Mouse (Mus musculus) left cerebral cortex, postnatal 4 days (tissue): ENCODE data around the gene Aurkb. TPM values are rescaled to one million over a fixed set of nuclear protein-coding genes. Genes with fewer than 3 reads are reported as not detected.
A peak's percentile ranks its signal among the peaks of the same experiment; 100 is the strongest.
"Not testable (repeated sequence)": the region's sequence is repeated elsewhere in the genome, so short reads cannot be mapped to it uniquely, and the experiment has no call there.

Source experiments
- DNase-seq: peaks from one replicate; pipeline ENCODE4 v3.0.0-alpha.2; 2022
- intact Hi-C: fragments of 180-260 bp; cut with DNase I; formaldehyde crosslinking; loops from one replicate; pipeline ENCODE4 v1.15.1; 2025
- total RNA-seq, 2 experiments: library from RNA; stranded (reverse); gene quantifications; 2 replicates each; pipeline ENCODE4 v1.2.3; 2021

The Aurkb gene
- total RNA-seq, 2 experiments from 2014 or later: 8.2 to 10.0 TPM

DNA sequence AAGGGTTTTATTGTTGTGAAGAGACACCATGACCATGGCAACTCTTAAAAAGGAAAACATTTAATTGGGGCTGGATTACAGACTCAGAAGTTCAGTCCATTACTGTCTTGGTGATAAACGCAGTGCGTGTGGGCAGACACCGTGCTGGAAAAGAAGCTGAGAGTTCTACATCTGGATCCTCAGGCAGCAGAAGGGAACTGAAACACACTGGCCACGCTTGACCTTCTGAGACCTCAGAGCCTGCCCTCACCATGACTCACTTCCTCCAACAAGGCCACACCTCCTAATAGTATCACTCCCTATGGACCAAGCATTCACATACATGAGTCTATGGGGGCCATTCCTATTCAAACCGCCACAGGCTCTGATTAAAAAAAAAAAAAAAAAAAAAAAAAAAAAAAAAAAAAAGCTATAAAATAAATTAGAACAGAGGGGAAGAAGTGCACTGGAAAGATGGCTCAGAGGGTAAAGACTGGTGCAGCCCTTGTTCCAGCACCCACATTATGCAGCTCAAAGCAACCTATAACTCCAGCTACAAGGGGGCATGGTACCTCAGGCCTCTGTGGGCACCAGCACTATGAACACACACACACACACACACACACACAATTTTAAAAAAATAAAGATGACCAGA, 33.5 kb downstream of the Aurkb start:
- intact Hi-C loops: no loop called here
- DNase-seq: no peak

GRCm38 (mm10) chr11:69080102-69080854, 34.8 kb downstream of the Aurkb start:
- intact Hi-C loops: no loop called here
- no peak for DNase-seq

- DNase-seq: no peak
- intact Hi-C loops: no loop called here
Observed at GRCm38 (mm10) chr11:69080855-69081222, 35.4 kb downstream of the Aurkb start.

DNA sequence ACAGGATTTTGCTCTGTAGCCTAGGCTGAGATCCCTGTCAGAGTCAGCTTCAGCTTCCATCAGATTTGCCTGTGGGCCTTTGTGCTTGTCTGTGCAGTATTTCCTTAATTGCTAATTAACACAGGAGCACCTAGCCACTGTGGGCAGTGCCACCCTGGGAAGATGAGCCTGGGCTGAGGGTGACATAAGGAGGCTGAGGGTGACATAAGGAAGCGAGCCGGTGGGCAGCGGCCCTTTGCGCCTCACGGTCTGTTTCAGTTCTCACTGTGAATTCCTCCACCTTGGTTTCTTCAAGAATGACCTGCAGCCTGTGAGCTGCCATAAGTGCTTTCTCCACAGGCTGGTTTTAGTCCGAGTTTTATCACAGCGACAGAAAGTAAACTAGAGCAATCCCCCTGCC, 36.2 kb downstream of the Aurkb start:
- intact Hi-C loops: no loop called here
- DNase-seq: no peak

GRCm38 (mm10) chr11:69085608-69086007, 40.2 kb downstream of the Aurkb start:
- intact Hi-C loops: no loop called here

DNA sequence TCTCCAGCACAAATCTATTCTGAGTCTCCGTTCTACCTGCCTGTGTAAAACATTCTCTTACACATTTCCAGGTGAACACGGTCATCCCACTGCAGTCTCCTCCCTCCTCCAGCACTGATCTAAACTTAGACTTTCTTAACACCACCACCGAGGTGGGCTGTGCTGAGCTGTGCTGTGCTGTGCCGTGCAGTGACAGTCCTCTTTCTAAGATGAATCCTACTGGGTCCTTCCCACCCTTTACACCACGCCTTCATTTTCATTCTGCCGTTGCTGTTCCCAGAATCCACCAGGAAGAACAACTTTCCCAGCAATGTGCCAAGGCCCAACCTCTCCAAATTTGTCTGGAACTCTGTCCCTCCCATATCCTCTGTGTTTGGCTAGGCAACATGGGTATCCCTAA, 40.9 kb downstream of the Aurkb start:
- intact Hi-C loops: no loop called here
- no peak for DNase-seq

More at GRCm38 (mm10) chr11:69085608-69086007, 40.2 kb downstream of the Aurkb start:
- DNase-seq: no peak

DNA sequence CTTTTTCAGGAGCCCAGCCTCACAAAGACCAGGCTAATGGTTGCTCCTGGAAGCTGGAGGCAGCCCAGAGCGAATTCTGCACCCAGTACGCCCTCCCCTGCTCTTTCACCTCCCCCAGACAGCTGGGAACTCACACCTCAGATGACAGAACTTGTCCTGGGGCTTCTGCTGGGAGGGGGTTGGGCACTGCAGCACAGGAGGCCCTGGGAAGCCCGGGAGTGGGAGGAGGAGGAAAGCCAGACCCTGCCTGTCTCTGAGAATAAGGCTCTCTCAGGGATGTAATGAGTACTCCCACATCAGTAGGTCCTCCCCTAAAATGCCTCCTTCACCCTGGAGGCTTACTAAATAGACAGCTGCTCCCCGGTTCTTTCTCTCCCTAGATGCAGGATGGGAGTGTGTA, 41.6 kb downstream of the Aurkb start:
- DNase-seq: no peak
- intact Hi-C loops: no loop called here

DNA sequence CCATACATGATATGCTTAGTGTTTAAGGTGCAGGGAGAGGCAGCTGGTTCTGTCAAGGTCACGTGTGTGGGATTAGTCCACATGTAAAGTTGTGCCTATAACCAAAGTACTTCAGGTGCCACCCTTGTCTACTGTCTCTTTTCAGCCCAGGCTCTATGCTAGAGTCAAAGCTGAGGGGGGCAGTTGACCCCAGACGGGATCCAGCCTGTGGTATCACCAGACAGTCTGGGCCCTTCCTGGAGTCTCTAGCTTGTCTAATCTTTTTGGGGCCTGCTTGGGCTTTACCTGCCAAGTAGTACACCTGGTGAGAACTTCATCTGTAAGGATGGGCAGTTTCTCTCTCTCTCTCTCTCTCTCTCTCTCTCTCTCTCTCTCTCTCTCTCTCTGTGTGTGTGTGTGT, 42.1 kb downstream of the Aurkb start:
- DNase-seq: no peak
- intact Hi-C loops: no loop called here

DNA sequence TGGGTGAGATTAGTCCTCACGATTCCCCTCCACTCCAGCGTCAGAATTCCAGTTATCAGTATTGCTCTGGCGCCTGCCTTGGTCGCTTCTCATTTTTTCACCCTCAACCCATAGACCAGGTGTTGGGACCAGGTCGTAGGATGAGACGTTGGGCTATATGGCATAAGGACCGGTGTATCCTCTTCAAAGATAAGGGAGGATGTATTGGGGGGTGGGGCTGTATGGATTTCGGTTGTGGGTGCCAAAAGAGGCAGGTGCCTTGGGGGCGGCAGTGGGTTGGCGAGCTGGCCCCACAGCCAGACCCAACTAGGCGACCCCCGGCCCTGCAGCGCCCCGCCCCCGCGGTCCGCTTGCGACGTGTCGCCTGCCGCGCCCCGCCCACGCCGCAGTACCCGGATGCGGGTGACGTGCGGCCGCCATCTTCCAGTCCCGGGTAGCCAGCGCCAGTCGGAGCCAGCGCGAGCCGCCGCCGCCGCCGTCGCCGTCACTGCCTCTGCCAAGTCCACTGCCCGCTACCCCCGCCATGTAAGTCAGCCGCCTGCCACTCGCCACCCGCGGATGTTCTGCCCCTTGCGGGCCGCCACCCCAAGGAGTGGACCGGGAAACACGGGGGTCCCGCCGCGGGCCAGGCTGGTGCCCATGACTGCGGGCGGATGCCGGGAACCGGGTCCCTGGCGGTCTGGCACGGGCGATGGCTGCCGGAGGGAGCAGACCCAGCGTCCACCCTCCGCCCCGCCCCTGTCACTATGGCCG, 42.8 kb downstream of the Aurkb start, which contains the start of gene Vamp2:
Gene Vamp2 (plus strand): TSS at position 388 of the 753 bp plus-strand sequence.
- DNase-seq: peak; percentile 96
- intact Hi-C loops: no loop called here

- no peak for DNase-seq
- intact Hi-C loops: no loop called here
Observed at GRCm38 (mm10) chr11:69088856-69089615, 43.6 kb downstream of the Aurkb start.

DNA sequence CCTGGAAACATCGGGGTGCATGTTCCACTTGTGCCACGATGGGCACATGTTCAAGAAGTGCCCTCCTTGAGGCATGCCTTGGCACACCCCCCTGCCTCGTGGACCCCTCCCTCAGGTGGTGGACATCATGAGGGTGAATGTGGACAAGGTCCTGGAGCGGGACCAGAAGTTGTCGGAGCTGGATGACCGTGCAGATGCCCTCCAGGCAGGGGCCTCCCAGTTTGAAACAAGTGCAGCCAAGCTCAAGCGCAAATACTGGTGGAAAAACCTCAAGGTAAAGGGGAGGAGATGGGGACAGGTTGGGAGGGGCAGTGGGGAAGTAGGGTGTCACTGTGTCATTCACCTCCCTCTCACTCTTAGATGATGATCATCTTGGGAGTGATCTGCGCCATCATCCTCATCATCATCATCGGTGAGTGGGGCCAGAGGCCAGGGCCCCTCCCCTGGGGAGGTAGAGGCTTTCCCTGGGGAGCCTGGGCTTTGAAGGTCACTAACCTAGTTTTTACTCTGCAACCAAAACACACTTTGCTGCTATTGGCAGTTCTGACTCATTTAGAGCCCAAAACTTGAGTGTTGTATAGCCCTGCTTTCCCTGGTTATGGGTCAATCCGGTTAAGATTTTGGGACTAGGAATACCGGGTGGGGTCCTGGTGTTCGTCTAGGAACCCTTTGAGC, 44.3 kb downstream of the Aurkb start:
- intact Hi-C loops: no loop called here
- DNase-seq: no peak

- intact Hi-C loops: no loop called here
- DNase-seq: no peak
Observed at GRCm38 (mm10) chr11:69090367-69090766, 44.9 kb downstream of the Aurkb start.

DNA sequence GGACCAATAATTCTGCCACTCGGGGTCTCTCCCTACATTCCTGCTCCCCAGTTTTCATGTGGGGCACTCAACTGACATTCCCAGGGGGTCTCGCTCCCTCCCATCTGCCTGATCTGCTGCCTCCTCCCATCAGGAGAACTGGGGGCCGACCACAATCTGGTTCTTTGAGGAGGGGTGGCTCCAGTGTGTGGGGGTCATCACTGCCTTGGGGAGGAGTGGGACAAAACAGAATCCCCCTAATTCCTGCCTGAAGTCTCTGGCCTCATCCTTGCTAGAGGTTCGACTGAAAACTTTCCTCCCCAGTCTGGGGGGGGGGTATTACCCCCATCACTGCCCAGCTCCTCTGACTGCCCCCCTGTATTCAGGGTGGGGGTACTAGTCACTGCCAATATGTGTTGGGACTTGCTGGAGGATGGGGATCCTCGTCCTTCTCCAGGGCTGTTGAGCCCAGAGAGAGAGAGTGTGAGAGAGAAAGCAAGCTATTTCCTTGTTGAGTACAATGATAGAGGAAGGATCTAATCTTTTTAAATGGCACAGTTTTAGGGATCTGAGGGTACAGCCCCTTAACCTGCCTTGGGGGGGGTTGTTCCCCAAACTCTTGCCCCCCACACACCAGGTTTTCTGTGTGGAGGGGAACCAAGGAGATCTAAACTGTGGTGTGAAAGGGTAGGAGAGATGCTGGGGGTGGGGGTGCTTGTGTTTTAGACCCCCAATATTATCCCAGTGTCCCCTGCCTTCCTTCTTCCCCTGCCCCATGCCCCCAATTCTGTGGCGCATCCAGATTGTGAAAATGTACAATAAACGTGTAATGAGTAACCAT, 46.3 kb downstream of the Aurkb start:
- intact Hi-C loops: no loop called here
- no peak for DNase-seq

GRCm38 (mm10) chr11:69092386-69092751, 46.9 kb downstream of the Aurkb start:
- DNase-seq: peak; percentile 82

GRCm38 (mm10) chr11:69092871-69093270, 47.4 kb downstream of the Aurkb start:
- no peak for DNase-seq
- intact Hi-C loops: no loop called here

More at GRCm38 (mm10) chr11:69092386-69092751, 46.9 kb downstream of the Aurkb start:
- intact Hi-C loops: no loop called here

- DNase-seq, intact Hi-C loops: not testable (repeated sequence)
Observed at GRCm38 (mm10) chr11:69093856-69094255, 48.4 kb downstream of the Aurkb start.

DNA sequence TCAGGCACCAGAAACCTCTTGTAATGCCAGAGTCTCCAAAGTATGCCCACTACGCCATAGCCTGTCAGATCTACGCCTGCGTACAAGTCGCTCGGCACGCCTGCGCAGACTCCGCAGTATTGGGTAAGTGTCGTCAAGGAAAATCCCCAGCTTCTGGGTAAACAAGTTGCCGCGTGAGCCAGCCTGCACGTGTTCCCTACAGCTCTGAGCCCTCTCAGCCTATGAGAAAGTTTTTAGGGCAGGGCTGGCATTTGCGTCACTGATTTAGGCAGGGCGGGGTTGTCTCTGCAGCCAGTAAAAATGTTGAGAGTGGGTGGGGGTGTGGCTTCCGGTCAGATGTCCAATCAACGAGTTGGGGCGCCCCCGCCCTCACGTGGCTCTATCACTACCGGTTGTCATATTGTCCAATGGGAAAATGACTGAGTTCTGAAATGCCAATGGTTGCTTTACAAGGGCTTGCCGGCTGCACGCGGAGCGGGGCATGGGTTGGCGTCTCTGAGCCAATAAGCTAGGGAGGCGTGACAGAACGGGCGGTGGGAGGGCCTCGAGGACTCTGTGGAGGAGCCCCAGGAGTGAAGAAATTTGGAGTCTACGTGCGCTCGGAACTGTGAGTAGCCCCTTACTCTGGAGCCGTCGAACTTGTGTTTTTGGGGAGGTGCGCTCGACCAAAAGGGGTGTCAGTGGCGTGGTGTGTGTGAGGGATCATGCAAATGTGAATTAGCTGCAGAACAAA, 49.4 kb downstream of the Aurkb start, which contains the start of gene Per1:
Gene Per1 (plus strand): TSS at position 521 of the 733 bp plus-strand sequence.
- peak; percentile 99 for DNase-seq
- intact Hi-C loops: no loop called here

DNA sequence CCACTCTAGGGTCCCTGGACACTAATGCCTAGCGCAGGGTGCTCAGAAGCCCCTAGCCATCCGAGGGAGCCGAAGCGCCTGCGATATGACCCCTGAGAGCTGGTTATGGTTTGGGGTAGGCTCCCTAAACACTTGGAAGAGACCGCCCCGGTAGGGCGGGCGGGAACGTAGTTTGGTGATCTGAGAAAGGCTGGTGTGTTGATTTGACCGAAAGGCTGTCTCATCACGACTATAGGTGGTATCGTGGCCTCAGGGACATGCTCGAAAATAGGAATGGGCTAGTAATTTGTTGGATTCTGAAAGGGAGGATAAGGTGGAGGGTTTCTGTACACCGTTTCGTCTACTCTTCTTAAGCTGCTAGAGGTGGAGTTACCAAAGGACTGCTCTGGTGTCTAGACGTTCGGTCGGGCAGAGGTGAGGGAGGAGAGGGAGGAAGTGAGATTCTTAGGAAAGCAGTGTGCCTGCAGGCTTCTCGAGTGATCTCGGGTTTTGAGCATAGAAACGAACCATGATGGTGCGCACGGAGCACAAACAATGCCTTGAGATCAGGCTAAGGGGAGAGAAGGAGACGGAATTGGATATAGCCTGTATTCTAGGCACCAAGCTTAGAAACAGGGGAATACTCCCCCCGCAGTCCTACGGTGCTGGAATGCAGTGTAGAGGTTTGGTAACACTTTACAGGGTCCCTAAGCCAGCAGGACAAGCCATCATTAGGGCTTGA, 50.2 kb downstream of the Aurkb start:
- DNase-seq: no peak
- intact Hi-C loops: no loop called here
